Mouse (Mus musculus) stomach, postnatal 0 days (tissue): ENCODE data around the gene Dock11. TPM values are rescaled to one million over a fixed set of nuclear protein-coding genes. Genes with fewer than 3 reads are reported as not detected.
A peak's percentile ranks its signal among the peaks of the same experiment; 100 is the strongest.

ENCODE experiments used
- ATAC-seq: fragments of 200-750 bp; cut with Nextera tagmentation; 2 replicates; pipeline ENCODE4 v1.8.0; 2017; ENCODE audit not compliant: low FRiP score, low TSS enrichment
- DNase-seq: peaks from one replicate; pipeline ENCODE4 v3.0.0-alpha.2; 2016; ENCODE audit warnings: low spot score
- H3K27ac ChIP-seq: fragments of 300-500 bp; sonication (generic); replicated peaks from 2 replicates; pipeline ENCODE4 v1.5.1; 2014; ENCODE audit warnings: mild to moderate bottlenecking, control low read depth
- H3K27me3 ChIP-seq: fragments of 300-500 bp; sonication (generic); 2 replicates; pipeline ENCODE4 v1.6.1; 2014; ENCODE audit warnings: low read length; ENCODE audit not compliant: control insufficient read depth, insufficient read depth
- H3K36me3 ChIP-seq: fragments of 300-500 bp; sonication (generic); 2 replicates; pipeline ENCODE4 v1.6.1; 2014; ENCODE audit warnings: low read length, mixed read lengths; ENCODE audit not compliant: control insufficient read depth, insufficient read depth
- H3K4me1 ChIP-seq: fragments of 300-500 bp; sonication (generic); replicated peaks from 2 replicates; pipeline ENCODE4 v1.6.1; 2014; ENCODE audit warnings: antibody characterized with exemption; ENCODE audit not compliant: control insufficient read depth, insufficient read depth
- H3K4me2 ChIP-seq: fragments of 300-500 bp; sonication (generic); replicated peaks from 2 replicates; pipeline ENCODE4 v1.6.1; 2014; ENCODE audit warnings: low read depth, mild to moderate bottlenecking, control low read depth, moderate library complexity
- H3K4me3 ChIP-seq: fragments of 300-500 bp; sonication (generic); 2 replicates; pipeline ENCODE4 v1.5.1; 2014; ENCODE audit warnings: low read depth, low read length, control low read depth
- H3K9ac ChIP-seq: fragments of 300-500 bp; sonication (generic); 2 replicates; pipeline ENCODE4 v1.6.1; 2014; ENCODE audit warnings: mild to moderate bottlenecking, low read length, control low read depth, mixed read lengths
- H3K9me3 ChIP-seq: fragments of 300-500 bp; sonication (generic); 2 replicates; pipeline ENCODE4 v1.6.1; 2016; ENCODE audit warnings: low read length; ENCODE audit not compliant: control insufficient read depth
- CTCF ChIP-seq: IDR thresholded peaks from 2 replicates; pipeline ENCODE4 v1.5.1; 2016; ENCODE audit warnings: antibody characterized with exemption, low read depth, mild to moderate bottlenecking, moderate library complexity
- EP300 ChIP-seq: optimal IDR thresholded peaks from 2 replicates; pipeline ENCODE3; 2016; ENCODE audit warnings: antibody characterized with exemption
- WGBS: fragments of 180-500 bp; shearing (Covaris S2); extraction: QIAGEN DNeasy Blood & Tissue Kit; methylation state at CpG from one replicate; pipeline ENCODE4 v1.1.7; 2014; 5-methylcytosine and 5-hydroxymethylcytosine counted together
- polyA plus RNA-seq: library from polyadenylated mRNA; unstranded; fragments of >200 nt; fragmentation: Nextera tagmentation; extraction: Ambion mirVana; gene quantifications from 2 replicates; pipeline ENCODE4 v1.2.1, GENCODE M21; 2015

Gene Dock11
- polyA plus RNA-seq, 1 experiment from 2014 or later: 5.1 TPM

DNA sequence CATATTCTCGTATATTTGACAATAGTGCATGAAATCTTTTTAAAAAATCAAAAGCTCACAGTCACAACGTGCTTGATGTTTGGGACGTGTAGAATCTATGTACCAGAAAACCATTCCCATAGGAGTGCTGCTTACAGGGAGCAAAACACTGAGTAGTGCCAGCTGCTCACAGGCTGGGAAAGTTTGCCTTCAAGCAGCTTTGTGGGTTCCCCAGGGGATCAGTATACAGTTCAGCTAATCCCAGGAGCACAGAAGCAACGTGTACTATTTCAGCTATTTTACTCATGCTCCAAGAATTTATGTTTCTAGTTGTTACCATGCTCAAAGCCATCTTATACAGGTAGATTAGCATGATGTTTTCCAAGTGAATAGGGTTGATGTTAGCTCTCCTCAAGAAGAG is 157.1 kb downstream of the Dock11 start:
- no peak for TF ChIP-seq EP300
- no peak for TF ChIP-seq CTCF
- H3K27me3 ChIP-seq: no peaks in the 10 kb centered on the region
- no peak overlapping the region for H3K4me2 ChIP-seq
- WGBS: 46% methylated on average over 4 of the region's 4 CpGs
- H3K36me3 ChIP-seq: no peaks in the 10 kb centered on the region
- no peaks in the 10 kb centered on the region for H3K9me3 ChIP-seq
- DNase-seq: no peak
- ATAC-seq: no peak
- H3K4me3 ChIP-seq: no peak overlapping the region
- H3K4me1 ChIP-seq: no peaks in the 10 kb centered on the region
- no peak overlapping the region for H3K9ac ChIP-seq
- no peak overlapping the region for H3K27ac ChIP-seq

DNA sequence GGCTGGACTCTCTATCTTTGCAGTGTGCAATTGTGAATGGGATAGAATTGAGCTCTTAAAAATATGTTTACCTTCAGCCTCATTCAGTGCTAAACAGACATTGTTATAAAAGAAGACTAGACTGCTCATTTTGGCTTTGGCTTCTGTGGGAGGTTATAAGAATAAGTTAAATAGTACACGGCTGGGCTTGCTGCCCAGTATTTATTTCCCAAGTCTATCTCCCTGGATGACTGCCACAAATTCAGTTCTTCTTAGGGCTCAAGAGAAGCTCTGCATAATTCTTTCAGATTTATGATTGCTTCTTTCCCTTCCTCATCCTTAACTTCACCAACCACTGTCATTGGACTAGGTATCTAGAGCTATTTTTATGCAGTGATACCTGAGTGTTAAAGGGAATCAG is 158.8 kb downstream of the Dock11 start:
- H3K27ac ChIP-seq: no peak overlapping the region
- WGBS: 29% methylated on average over 1 of the region's 1 CpGs
- no peak for DNase-seq

DNA sequence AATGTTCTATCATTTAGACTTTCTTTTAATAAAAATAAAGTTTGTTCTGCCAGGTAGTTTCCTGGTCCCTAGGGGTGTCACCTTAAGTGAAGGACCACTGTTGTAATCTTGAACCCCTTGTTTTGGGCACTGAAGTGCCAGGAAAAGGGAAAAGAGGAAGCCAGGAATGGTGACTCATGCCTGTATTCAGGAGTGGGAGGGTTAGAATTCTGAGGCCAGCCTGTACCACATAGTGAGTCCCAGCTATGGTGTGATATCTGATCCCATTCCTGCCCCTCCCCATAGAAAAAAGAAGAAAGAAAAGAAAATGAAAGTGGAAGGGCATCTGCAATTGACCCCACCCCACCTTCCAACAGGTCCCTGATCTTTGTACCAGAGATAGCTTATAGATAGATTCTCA is 161.7 kb downstream of the Dock11 start:
- Histone ChIP-seq H3K36me3 (no peaks in the 10 kb centered on the region), H3K27ac (no peak overlapping the region), H3K9ac (no peak overlapping the region), H3K9me3 (no peaks in the 10 kb centered on the region), H3K4me2 (no peak overlapping the region), H3K27me3 (no peaks in the 10 kb centered on the region), H3K4me3 (no peak overlapping the region), H3K4me1 (no peaks in the 10 kb centered on the region)
- no peak for TF ChIP-seq CTCF
- TF ChIP-seq EP300: no peak
- ATAC-seq (no peak), DNase-seq (no peak)

More for the DNA sequence above, 158.8 kb downstream of the Dock11 start:
- Histone ChIP-seq H3K36me3 (no peaks in the 10 kb centered on the region), H3K9ac (no peak overlapping the region), H3K4me3 (no peak overlapping the region), H3K9me3 (no peaks in the 10 kb centered on the region), H3K4me1 (no peaks in the 10 kb centered on the region), H3K4me2 (no peak overlapping the region), H3K27me3 (no peaks in the 10 kb centered on the region)
- TF ChIP-seq EP300 (no peak), CTCF (no peak)
- ATAC-seq: no peak

DNA sequence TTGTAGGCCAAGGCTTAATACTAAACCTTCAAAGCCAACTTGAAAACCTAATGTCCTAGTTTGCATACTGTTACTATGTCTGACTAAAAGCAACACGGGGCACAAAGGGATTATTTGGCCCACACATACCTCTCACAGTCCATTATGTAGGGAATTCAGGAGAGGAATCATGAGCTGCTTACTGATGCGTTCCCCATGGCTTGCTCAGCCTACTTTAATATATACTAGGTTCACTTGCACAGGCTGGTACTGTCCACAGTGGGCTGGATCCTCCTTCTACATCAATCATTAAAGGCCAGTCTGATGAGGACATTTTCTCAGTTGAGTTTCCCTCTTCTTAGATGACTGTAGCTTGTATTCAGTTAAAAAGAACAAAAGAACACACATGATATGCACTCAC is 185.4 kb downstream of the Dock11 start:
- no peaks in the 10 kb centered on the region for H3K27me3 ChIP-seq
- H3K9me3 ChIP-seq: no peaks in the 10 kb centered on the region
- ATAC-seq: no peak
- H3K4me3 ChIP-seq: no peak overlapping the region
- 62% methylated on average over 2 of the region's 2 CpGs for WGBS
- H3K36me3 ChIP-seq: no peaks in the 10 kb centered on the region
- no peak overlapping the region for H3K27ac ChIP-seq
- H3K9ac ChIP-seq: no peak overlapping the region
- no peak for DNase-seq
- TF ChIP-seq CTCF: no peak
- TF ChIP-seq EP300: no peak
- no peaks in the 10 kb centered on the region for H3K4me1 ChIP-seq
- H3K4me2 ChIP-seq: no peak overlapping the region

DNA sequence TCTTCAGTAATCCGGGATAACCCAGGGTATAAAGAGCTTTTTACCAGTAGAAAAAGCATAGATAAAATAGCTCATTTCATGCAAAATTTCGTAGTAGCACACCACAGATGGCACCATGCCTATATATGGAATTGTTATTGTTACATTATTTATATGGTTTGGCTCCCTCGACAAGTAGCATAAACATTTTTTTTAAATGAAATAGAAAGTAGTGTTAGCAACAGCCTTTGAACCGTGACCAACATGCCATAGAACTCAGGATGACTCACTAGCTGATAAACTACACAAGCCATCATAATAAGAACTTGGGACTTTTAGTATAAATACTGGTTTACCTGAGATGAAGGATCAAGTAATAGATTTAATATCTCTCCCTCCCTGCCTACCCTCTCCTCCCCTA is 188.5 kb downstream of the Dock11 start:
- H3K4me1 ChIP-seq: no peaks in the 10 kb centered on the region
- no peak overlapping the region for H3K9ac ChIP-seq
- no peak for DNase-seq
- ATAC-seq: 0 out of 2 replicates have a peak, but pooled peaks have one; percentile 53
- H3K36me3 ChIP-seq: no peaks in the 10 kb centered on the region
- TF ChIP-seq CTCF (no peak), EP300 (no peak)
- H3K27me3 ChIP-seq: no peaks in the 10 kb centered on the region
- H3K9me3 ChIP-seq: no peaks in the 10 kb centered on the region
- H3K4me3 ChIP-seq: no peak overlapping the region
- H3K27ac ChIP-seq: no peak overlapping the region
- no peak overlapping the region for H3K4me2 ChIP-seq
- 34% methylated on average over 4 of the region's 4 CpGs for WGBS

DNA sequence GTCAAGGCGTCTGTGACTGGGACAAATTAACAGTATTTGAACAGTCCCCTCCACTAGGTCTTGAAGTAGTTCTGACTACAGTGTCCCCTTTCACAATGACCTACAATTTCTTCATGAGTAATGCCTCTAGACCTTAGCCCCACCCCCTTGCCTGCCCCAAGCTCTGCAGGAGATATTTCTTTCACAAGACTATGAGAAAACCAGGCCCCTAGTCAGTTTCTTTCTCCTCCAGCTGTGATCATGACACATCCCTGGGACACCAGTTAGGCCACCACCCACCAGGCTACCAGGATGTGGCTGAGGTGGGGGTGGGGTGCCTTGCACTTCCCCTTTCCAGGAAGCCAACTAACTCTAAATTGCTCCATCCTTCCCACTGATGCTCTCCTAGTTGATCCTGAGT is 194.3 kb downstream of the Dock11 start:
- H3K27ac ChIP-seq: no peak overlapping the region
- no peaks in the 10 kb centered on the region for H3K9me3 ChIP-seq
- no peak for TF ChIP-seq EP300
- no peak for TF ChIP-seq CTCF
- 71% methylated on average over 1 of the region's 1 CpGs for WGBS
- no peak overlapping the region for H3K4me3 ChIP-seq
- no peaks in the 10 kb centered on the region for H3K36me3 ChIP-seq
- DNase-seq: peak; percentile 11
- H3K4me1 ChIP-seq: no peaks in the 10 kb centered on the region
- H3K9ac ChIP-seq: no peak overlapping the region
- no peak for ATAC-seq
- H3K4me2 ChIP-seq: no peak overlapping the region
- no peaks in the 10 kb centered on the region for H3K27me3 ChIP-seq
